Mouse (Mus musculus): ENCODE measurements around the gene Triml2. TPM values are rescaled to one million over a fixed set of nuclear protein-coding genes. Genes with fewer than 3 reads are reported as not detected.

Triml2 gene
- total RNA-seq (2022): not detected

GRCm38 (mm10) chr8:43180054-43180690 is at the start of gene Triml2:
Gene Triml2, plus strand, starts transcription at chr8:43180541.
- no peak for DNase-seq

GRCm38 (mm10) chr8:43141386-43141785 is 39.0 kb upstream of the Triml2 start, which contains the start of gene Triml1:
Gene Triml1, minus strand, starts transcription at chr8:43141486.
- no peak for DNase-seq

GRCm38 (mm10) chr8:43149307-43149706 is 31.0 kb upstream of the Triml2 start:
- DNase-seq: no peak

- no peak for DNase-seq
Observed at GRCm38 (mm10) chr8:43163255-43163654, 17.1 kb upstream of the Triml2 start.

GRCm38 (mm10) chr8:43164453-43164852 is 15.9 kb upstream of the Triml2 start:
- no peak for DNase-seq

- DNase-seq: no peak
Observed at GRCm38 (mm10) chr8:43168083-43168482, 12.3 kb upstream of the Triml2 start.

- DNase-seq: no peak
Observed at GRCm38 (mm10) chr8:43169249-43169755, 11.0 kb upstream of the Triml2 start.

- no peak for DNase-seq
Observed at GRCm38 (mm10) chr8:43176766-43177486, 3.4 kb upstream of the Triml2 start.

- no peak for DNase-seq
Observed at GRCm38 (mm10) chr8:43178263-43178662, 2.1 kb upstream of the Triml2 start.

- no peak for DNase-seq
Observed at GRCm38 (mm10) chr8:43179189-43179588, 1.2 kb upstream of the Triml2 start.

GRCm38 (mm10) chr8:43182281-43182680 is 1.9 kb downstream of the Triml2 start:
- no peak for DNase-seq

GRCm38 (mm10) chr8:43215554-43215953 is 35.2 kb downstream of the Triml2 start:
- no peak for DNase-seq

GRCm38 (mm10) chr8:43243326-43243725 is 63.0 kb downstream of the Triml2 start:
- no peak for DNase-seq

Other genes starting within 250 kb of the Triml2 start
- gene Triml1, start 39.1 kb upstream of the Triml2 start, total RNA-seq (2022): not detected
- gene Zfp42, start 126.4 kb downstream of the Triml2 start, total RNA-seq (2022): not detected